Mouse (Mus musculus): ENCODE data around the gene Lyzl4. TPM values are rescaled to one million over a fixed set of nuclear protein-coding genes. Genes with fewer than 3 reads are reported as not detected.

Gene Lyzl4
- total and polyA plus RNA-seq, 2 experiments: not detected

- DNase-seq (ENCODE audit: extremely low read depth, low read depth, low spot score): no peak
- TF ChIP-seq POLR2A (IDR thresholded peaks at IDR 0.05; ENCODE audit: extremely low read depth, insufficient read depth, low read length): no peak
- no peak for TF ChIP-seq CTCF (IDR thresholded peaks at IDR 0.05; ENCODE audit: low read depth, low read length)
- Histone ChIP-seq H3K27me3 (ENCODE audit: control insufficient read depth, insufficient read depth, low read length) (no peaks in the 10 kb centered on the region), H3K4me1 (ENCODE audit: control insufficient read depth, insufficient read depth, low read length) (no peaks in the 10 kb centered on the region), H3K79me2 (ENCODE audit: control insufficient read depth, insufficient read depth, low read length) (no peaks in the 10 kb centered on the region), H3K9ac (ENCODE audit: low read depth, low read length) (no peak overlapping the region), H3K36me3 (ENCODE audit: control insufficient read depth, insufficient read depth, low read length) (no peaks in the 10 kb centered on the region), H3K27ac (replicated peaks; ENCODE audit: insufficient read depth, low read depth, low read length) (no peak overlapping the region), H3K4me3 (ENCODE audit: insufficient read depth, low read depth, low read length) (no peak overlapping the region)
- WGBS: 73% methylated on average over 6 of the region's 6 CpGs
Measured at GRCm38 (mm10) chr9:121663467-121663866, 21.6 kb upstream of the Lyzl4 start.

- H3K9ac ChIP-seq (ENCODE audit: low read depth, low read length): no peak overlapping the region
- H3K4me3 ChIP-seq (ENCODE audit: insufficient read depth, low read depth, low read length): no peak overlapping the region
- no peak overlapping the region for H3K27ac ChIP-seq (replicated peaks; ENCODE audit: insufficient read depth, low read depth, low read length)
- 64% methylated on average over 7 of the region's 7 CpGs for WGBS
- H3K36me3 ChIP-seq (ENCODE audit: control insufficient read depth, insufficient read depth, low read length): no peaks in the 10 kb centered on the region
- TF ChIP-seq POLR2A (IDR thresholded peaks at IDR 0.05; ENCODE audit: extremely low read depth, insufficient read depth, low read length) (no peak), CTCF (IDR thresholded peaks at IDR 0.05; ENCODE audit: low read depth, low read length) (no peak)
- H3K4me1 ChIP-seq (ENCODE audit: control insufficient read depth, insufficient read depth, low read length): no peaks in the 10 kb centered on the region
- no peak for DNase-seq (ENCODE audit: extremely low read depth, low read depth, low spot score)
- no peaks in the 10 kb centered on the region for H3K79me2 ChIP-seq (ENCODE audit: control insufficient read depth, insufficient read depth, low read length)
- H3K27me3 ChIP-seq (ENCODE audit: control insufficient read depth, insufficient read depth, low read length): no peaks in the 10 kb centered on the region
Measured at GRCm38 (mm10) chr9:121659791-121660190, 17.9 kb upstream of the Lyzl4 start.

GRCm38 (mm10) chr9:121658248-121658647 lies 16.4 kb upstream of the Lyzl4 start:
- H3K79me2 ChIP-seq (ENCODE audit: control insufficient read depth, insufficient read depth, low read length): no peaks in the 10 kb centered on the region
- DNase-seq (ENCODE audit: extremely low read depth, low read depth, low spot score): no peak
- no peak overlapping the region for H3K27ac ChIP-seq (replicated peaks; ENCODE audit: insufficient read depth, low read depth, low read length)
- no peaks in the 10 kb centered on the region for H3K4me1 ChIP-seq (ENCODE audit: control insufficient read depth, insufficient read depth, low read length)
- no peak overlapping the region for H3K9ac ChIP-seq (ENCODE audit: low read depth, low read length)
- no peak overlapping the region for H3K4me3 ChIP-seq (ENCODE audit: insufficient read depth, low read depth, low read length)
- no peaks in the 10 kb centered on the region for H3K36me3 ChIP-seq (ENCODE audit: control insufficient read depth, insufficient read depth, low read length)
- H3K27me3 ChIP-seq (ENCODE audit: control insufficient read depth, insufficient read depth, low read length): no peaks in the 10 kb centered on the region
- TF ChIP-seq POLR2A (IDR thresholded peaks at IDR 0.05; ENCODE audit: extremely low read depth, insufficient read depth, low read length) (no peak), CTCF (IDR thresholded peaks at IDR 0.05; ENCODE audit: low read depth, low read length) (no peak)
- 38% methylated on average over 7 of the region's 7 CpGs for WGBS

- no peak for DNase-seq (ENCODE audit: extremely low read depth, low read depth, low spot score)
- Histone ChIP-seq H3K9ac (ENCODE audit: low read depth, low read length) (no peak overlapping the region), H3K79me2 (ENCODE audit: control insufficient read depth, insufficient read depth, low read length) (no peaks in the 10 kb centered on the region), H3K4me1 (ENCODE audit: control insufficient read depth, insufficient read depth, low read length) (no peaks in the 10 kb centered on the region), H3K36me3 (ENCODE audit: control insufficient read depth, insufficient read depth, low read length) (no peaks in the 10 kb centered on the region), H3K27me3 (ENCODE audit: control insufficient read depth, insufficient read depth, low read length) (no peaks in the 10 kb centered on the region), H3K4me3 (ENCODE audit: insufficient read depth, low read depth, low read length) (no peak overlapping the region), H3K27ac (replicated peaks; ENCODE audit: insufficient read depth, low read depth, low read length) (no peak overlapping the region)
- WGBS: 66% methylated on average over 13 of the region's 13 CpGs
- no peak for TF ChIP-seq POLR2A (IDR thresholded peaks at IDR 0.05; ENCODE audit: extremely low read depth, insufficient read depth, low read length)
Measured at GRCm38 (mm10) chr9:121657143-121657542, 15.2 kb upstream of the Lyzl4 start.

- no peak overlapping the region for H3K27ac ChIP-seq (replicated peaks; ENCODE audit: insufficient read depth, low read depth, low read length)
- 83% methylated on average over 5 of the region's 5 CpGs for WGBS
Measured at GRCm38 (mm10) chr9:121656322-121656721, 14.4 kb upstream of the Lyzl4 start.

GRCm38 (mm10) chr9:121653668-121654067 lies 11.8 kb upstream of the Lyzl4 start:
- DNase-seq (ENCODE audit: extremely low read depth, low read depth, low spot score): no peak
- Histone ChIP-seq H3K79me2 (ENCODE audit: control insufficient read depth, insufficient read depth, low read length) (no peaks in the 10 kb centered on the region), H3K27ac (replicated peaks; ENCODE audit: insufficient read depth, low read depth, low read length) (no peak overlapping the region), H3K4me3 (ENCODE audit: insufficient read depth, low read depth, low read length) (no peak overlapping the region), H3K4me1 (ENCODE audit: control insufficient read depth, insufficient read depth, low read length) (no peaks in the 10 kb centered on the region), H3K36me3 (ENCODE audit: control insufficient read depth, insufficient read depth, low read length) (no peaks in the 10 kb centered on the region), H3K9ac (ENCODE audit: low read depth, low read length) (no peak overlapping the region), H3K27me3 (ENCODE audit: control insufficient read depth, insufficient read depth, low read length) (no peaks in the 10 kb centered on the region)
- TF ChIP-seq POLR2A (IDR thresholded peaks at IDR 0.05; ENCODE audit: extremely low read depth, insufficient read depth, low read length) (no peak), CTCF (IDR thresholded peaks at IDR 0.05; ENCODE audit: low read depth, low read length) (no peak)
- 83% methylated on average over 10 of the region's 10 CpGs for WGBS

More at GRCm38 (mm10) chr9:121656322-121656721, 14.4 kb upstream of the Lyzl4 start:
- Histone ChIP-seq H3K4me1 (ENCODE audit: control insufficient read depth, insufficient read depth, low read length) (no peaks in the 10 kb centered on the region), H3K79me2 (ENCODE audit: control insufficient read depth, insufficient read depth, low read length) (no peaks in the 10 kb centered on the region), H3K4me3 (ENCODE audit: insufficient read depth, low read depth, low read length) (no peak overlapping the region), H3K36me3 (ENCODE audit: control insufficient read depth, insufficient read depth, low read length) (no peaks in the 10 kb centered on the region), H3K9ac (ENCODE audit: low read depth, low read length) (no peak overlapping the region), H3K27me3 (ENCODE audit: control insufficient read depth, insufficient read depth, low read length) (no peaks in the 10 kb centered on the region)
- TF ChIP-seq POLR2A (IDR thresholded peaks at IDR 0.05; ENCODE audit: extremely low read depth, insufficient read depth, low read length) (no peak), CTCF (IDR thresholded peaks at IDR 0.05; ENCODE audit: low read depth, low read length) (no peak)
- no peak for DNase-seq (ENCODE audit: extremely low read depth, low read depth, low spot score)
